Mouse (Mus musculus) regulatory T cell (primary cell): ENCODE measurements at regions not wholly inside any gene's neighbourhood (a gene's known extent, or its start where the extent isn't known, plus 50 kb on each side); places are given as distances from the start of the nearest gene placed in this dataset.

Experiments used
- in situ Hi-C: fragments of 300-600 bp; cut with MboI, MseI; formaldehyde crosslinking; loops from one replicate; pipeline ENCODE4 v1.15.1; 2025; ENCODE audit warnings: high pct_unique_total_duplicates

DNA sequence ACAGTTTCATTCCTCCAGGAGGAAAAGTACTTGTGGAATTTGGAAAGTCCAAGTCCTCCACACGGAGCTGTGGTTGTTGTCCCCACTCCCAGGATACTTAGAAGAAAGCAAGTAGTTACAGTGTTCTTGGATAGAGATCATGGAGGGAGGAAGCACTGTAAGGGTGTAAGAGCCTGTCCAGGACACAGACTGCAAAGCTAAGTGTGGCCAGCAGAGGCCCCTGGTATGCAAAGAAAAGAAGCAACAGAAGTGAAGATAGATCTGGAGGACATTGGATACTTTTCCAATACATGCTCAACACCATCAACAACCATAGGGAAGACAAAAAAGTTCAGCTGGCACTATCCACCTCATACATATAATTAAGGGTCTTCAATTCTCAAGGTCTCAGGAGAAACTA lies 197.4 kb downstream of the Meis1 start:
- in situ Hi-C loops: no loop called here

- in situ Hi-C loops: no loop called here
These were observed 204.7 kb downstream of the Meis1 start for GRCm38 (mm10) chr11:18814110-18814509.

DNA sequence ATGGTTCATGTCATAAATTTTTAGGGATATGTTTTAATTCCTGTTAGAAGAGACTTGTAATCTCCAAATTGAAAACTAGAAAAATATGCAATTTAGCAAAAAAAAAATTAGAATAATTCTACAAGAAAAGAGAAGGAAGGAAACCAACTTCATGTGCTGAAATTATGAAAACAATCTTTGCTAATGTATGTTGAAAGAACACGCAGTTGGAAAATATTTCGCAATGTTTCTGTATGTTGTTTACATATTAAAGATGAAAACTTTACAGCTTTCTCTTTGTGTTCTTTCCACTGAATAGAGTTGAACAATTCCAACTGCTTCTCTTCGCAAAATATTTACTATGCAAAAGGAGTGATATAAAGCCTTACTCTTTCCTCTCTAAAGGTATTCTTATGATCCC lies 251.3 kb downstream of the Meis1 start:
- in situ Hi-C loops: no loop called here

DNA sequence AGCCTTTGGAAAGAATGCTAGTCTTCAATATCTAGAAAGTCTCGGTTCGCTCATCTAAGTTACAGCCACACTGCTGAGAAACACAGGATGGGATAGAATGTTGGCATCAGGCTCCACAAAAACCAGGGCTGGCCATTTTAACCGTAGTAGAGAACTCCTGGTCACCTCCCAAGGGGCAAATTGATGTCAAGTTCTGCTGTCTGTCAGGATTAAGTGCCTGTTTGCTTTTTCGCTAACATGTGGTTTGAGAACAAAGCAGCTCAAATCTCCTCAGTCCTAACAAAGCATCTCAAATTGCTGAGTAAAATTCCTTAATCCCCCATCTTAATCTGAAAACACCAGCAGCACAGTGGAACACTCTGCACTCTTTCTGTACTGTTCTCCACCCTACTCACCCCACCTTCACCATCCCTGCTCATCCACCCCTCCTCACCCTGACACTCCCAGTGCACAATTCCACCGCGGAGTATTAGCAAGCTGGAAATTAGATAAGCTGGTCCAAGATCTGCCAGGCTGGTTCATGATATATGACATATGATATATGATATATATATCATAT lies 252.2 kb downstream of the Meis1 start:
- in situ Hi-C loops: no loop called here

DNA sequence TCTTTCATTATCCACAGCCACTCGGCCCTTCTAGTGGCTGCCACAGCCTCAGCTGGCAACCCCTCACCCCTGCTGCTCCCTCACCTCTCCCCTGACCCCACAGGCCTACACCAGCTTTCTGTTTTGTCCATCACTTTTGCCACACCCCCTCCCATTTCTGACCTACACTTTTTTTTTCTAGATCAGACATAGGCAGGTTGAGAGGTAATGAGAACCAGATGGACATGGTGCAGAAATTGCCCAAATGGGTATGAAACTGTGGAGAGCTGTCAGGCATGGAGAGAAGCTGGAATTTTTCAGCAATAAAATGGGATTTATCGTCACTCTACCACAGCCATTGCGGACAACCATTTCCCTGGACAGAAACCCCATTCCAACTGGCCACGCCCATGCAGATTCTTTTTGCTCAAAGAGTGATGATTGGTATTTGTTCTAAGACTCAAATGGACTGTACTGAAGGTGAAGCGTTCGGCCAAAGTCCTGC lies 260.2 kb downstream of the Meis1 start:
- in situ Hi-C loops: no loop called here

DNA sequence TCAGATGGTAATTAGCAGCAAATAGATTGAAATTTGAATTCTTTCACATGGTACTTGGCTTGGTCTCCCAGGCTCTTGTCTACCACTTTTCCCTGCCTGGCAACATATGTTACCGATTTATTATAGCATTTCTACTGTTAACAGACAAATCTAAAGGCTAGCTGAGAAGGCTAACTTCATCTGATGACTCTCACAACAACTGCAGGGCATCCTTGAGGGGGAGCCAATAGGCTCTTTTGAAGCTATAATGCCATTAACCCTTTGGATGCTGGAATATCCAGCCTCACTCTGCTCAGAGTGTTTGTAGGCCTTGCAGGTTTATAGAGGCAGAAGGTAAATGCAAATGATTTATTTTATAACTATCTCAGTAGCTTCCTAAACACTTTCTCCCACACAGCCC lies 262.2 kb downstream of the Meis1 start:
- in situ Hi-C loops: no loop called here

- in situ Hi-C loops: no loop called here
These were observed 263.9 kb downstream of the Meis1 start for GRCm38 (mm10) chr11:18754732-18755525.

GRCm38 (mm10) chr11:18753856-18754255 lies 264.9 kb downstream of the Meis1 start:
- in situ Hi-C loops: no loop called here

GRCm38 (mm10) chr11:18753246-18753645 lies 265.5 kb downstream of the Meis1 start:
- in situ Hi-C loops: no loop called here

GRCm38 (mm10) chr11:18752512-18752911 lies 266.3 kb downstream of the Meis1 start:
- in situ Hi-C loops: no loop called here

- in situ Hi-C loops: no loop called here
These were observed 267.6 kb downstream of the Meis1 start for GRCm38 (mm10) chr11:18750911-18751841.

GRCm38 (mm10) chr11:18750080-18750375 lies 268.8 kb downstream of the Meis1 start:
- in situ Hi-C loops: no loop called here

DNA sequence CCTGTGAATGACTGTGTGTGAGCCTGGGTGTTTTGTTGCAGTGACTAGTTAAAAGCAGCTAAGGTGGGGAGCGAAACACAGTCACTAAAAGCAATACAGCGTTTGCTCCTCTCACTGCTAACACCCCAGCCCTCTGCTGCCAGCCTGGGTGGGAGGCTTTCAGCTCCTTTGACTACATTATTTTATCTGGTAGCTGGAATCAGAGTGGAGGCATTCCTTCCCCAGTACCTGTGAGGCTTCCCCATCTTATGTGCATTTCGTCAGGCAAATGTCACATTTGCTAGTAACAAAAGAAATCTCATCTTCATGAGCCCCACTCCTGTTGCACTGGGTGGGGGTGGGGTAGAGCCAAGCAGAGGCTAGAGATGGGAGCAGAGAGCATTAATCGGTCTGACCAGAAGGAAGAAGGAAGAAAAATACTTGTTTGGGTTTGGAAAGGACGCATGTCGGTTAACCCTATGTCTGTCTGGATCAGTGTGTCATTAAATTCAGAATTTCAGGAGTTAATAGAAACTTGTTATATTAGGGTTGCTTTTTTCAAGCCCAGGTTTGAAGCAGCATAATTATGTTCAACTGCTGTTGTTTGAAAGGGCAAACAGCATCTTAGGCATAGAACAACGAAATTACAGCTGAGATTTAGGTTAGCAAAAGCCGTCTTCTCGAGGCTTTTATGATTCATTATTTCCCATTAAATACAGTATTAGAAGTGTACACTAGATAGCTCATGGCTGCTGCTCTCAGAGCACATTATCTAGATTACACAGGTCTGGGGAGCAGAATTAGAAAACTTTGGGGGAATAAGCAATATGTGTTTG lies 269.3 kb downstream of the Meis1 start:
- in situ Hi-C loops: loop anchor here (25.0 kb wide), 1 partner anchor 1413 kb away; no protein-coding TSS in a partner anchor

DNA sequence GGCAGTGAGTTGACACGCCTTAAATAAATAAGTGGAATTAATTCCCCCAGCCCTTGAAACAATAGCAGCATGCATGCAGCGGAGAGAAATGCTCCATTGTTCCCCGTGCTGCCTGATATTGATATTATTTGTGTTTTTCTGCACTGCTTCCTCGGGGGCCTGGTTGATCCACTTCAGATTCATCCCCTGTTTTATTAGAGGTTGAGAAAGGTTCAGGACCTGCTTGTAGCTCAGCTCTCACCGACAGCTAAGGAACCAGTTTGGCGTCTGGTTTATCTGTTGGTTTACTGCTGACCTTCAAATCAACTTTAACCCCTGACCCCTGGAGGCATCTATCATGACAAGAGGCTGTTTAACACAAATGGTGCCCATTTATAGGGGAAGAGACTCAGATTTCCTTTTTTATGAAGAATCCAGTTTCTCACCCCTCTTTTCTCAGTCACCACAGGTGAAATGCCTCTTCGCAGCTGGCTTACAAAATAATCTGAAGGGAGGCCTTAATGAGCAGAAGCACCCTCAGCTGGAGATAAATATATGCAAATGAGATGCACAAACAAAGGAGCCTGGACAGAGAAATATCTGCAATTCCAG lies 270.8 kb downstream of the Meis1 start:
- in situ Hi-C loops: loop anchor here (25.0 kb wide), 1 partner anchor 1414 kb away; no protein-coding TSS in a partner anchor

GRCm38 (mm10) chr11:18747361-18747760 lies 271.4 kb downstream of the Meis1 start:
- in situ Hi-C loops: loop anchor here (25.0 kb wide), 1 partner anchor 1415 kb away; no protein-coding TSS in a partner anchor

DNA sequence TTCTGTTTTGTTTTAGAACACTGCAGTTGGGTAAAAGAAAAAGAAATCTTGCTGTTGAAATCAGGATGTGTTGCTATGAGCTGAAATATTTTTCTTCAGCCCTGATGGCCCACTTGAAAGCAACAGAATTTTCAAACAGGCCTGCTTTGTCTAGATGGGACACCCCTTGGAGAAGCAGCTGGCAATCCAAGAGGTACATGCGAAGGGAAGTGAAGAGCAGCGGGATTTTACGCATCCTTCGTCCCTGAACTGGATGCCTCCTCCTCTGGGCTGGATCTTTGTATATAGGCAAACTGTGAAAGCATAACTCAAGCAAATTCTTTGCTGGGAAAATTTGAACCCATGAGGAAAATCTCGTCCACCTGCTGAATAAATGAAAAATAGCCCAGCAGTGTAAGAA lies 272.3 kb downstream of the Meis1 start:
- in situ Hi-C loops: loop anchor here (25.0 kb wide), 1 partner anchor 1416 kb away; no protein-coding TSS in a partner anchor

GRCm38 (mm10) chr11:18745840-18746239 lies 272.9 kb downstream of the Meis1 start:
- in situ Hi-C loops: loop anchor here (25.0 kb wide), 1 partner anchor 1416 kb away; no protein-coding TSS in a partner anchor

DNA sequence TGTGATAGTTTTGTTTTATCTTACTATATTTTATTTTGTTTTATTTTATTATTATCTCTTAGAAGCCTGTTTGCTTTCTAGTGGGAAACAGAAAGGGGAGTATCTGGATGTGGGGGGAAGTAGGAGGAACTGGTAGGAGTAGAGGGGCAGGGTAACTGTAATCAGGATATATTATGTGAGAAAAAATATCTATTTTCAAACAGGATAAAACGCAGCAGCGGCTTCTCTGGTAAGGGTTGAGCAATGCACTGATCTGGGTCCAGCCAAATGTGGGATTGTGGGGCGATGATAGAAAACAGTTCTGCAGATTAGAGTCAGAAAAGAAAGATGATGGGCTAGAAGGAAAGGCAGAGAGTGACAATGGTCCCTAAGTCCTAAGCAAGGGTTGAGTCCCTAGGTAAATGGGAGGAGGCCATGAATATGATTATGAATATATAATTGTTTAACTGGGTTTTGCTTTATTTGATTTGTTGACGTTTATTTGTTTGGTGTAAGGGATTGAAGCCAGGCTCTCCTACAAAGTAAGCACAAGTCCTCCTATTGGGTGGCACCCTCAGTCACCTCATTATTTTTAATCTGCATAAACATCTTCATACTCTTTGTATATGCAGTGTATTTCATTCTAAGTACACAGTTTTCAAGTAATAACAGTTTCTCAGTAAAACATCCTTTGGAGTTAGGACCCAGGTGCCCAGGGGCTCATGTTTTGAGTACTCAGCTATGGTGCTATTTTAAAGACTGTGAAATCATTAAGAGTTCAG lies 283.7 kb downstream of the Meis1 start:
- in situ Hi-C loops: loop anchor here (25.0 kb wide), 1 partner anchor 1427 kb away; no protein-coding TSS in a partner anchor

DNA sequence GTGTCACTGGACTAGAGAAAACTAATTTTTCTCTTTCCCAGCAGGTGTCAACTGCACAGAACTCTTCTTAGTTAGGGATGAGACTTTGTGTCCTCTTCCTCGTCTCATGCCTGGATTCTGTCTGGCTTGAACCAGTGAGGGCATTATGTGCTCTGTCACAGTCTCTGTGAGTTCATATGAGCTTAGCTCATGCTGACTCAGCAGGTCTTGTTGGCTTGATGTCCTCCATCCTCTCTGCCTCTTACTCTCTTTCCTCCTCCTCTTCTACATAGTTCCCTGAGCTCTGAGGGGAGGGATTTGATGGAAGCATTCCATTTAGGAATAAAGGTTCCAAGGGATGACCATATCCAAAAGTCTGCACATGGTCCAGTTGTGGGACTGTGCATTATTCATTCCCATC lies 284.7 kb downstream of the Meis1 start:
- in situ Hi-C loops: loop anchor here (25.0 kb wide), 1 partner anchor 1428 kb away; no protein-coding TSS in a partner anchor

DNA sequence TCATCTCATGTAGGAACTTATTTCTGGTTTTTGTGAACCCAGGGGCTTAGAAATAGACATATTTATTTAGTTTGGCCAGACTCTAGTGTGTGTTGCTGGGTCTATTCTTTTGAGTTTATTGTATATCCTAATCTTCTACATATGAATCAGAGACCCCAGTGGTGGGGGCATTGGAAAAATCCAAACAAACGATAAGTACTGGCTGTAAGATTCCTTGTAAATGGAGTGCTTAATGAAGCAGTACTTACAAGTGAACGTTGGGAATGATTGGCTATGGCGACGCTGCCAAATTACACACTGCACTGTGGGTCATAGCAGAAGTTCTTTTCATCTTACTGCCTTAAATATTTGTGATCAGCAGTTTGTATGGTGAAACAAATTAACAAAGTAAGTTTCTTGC lies 289.0 kb downstream of the Meis1 start:
- in situ Hi-C loops: loop anchor here (25.0 kb wide), 1 partner anchor 1433 kb away; no protein-coding TSS in a partner anchor
